Mouse (Mus musculus) hindbrain, embryonic 12.5 days (tissue): ENCODE data around the gene Taok3. TPM values are rescaled to one million over a fixed set of nuclear protein-coding genes. Genes with fewer than 3 reads are reported as not detected.

Source experiments
- ATAC-seq: fragments of 200-750 bp; cut with Nextera tagmentation; 2 replicates; pipeline ENCODE4 v1.8.0; 2017; ENCODE audit warnings: moderate TSS enrichment; ENCODE audit not compliant: low FRiP score
- H3K27ac ChIP-seq: fragments of 300-500 bp; sonication (generic); 2 replicates; pipeline ENCODE4 v1.5.1; 2016; ENCODE audit warnings: mild to moderate bottlenecking
- H3K27me3 ChIP-seq: fragments of 300-500 bp; sonication (generic); 2 replicates; pipeline ENCODE4 v1.6.1; 2016; ENCODE audit warnings: mild to moderate bottlenecking
- H3K36me3 ChIP-seq: fragments of 300-500 bp; sonication (generic); 2 replicates; pipeline ENCODE4 v1.6.1; 2016; ENCODE audit warnings: mild to moderate bottlenecking
- H3K4me1 ChIP-seq: fragments of 300-500 bp; sonication (generic); 2 replicates; pipeline ENCODE4 v1.6.1; 2016
- H3K4me2 ChIP-seq: fragments of 300-500 bp; sonication (generic); replicated peaks from 2 replicates; pipeline ENCODE4 v1.6.1; 2016; ENCODE audit warnings: mild to moderate bottlenecking
- H3K4me3 ChIP-seq: fragments of 300-500 bp; sonication (generic); 2 replicates; pipeline ENCODE4 v1.5.1; 2016; ENCODE audit warnings: mild to moderate bottlenecking
- H3K9ac ChIP-seq: fragments of 300-500 bp; sonication (generic); 2 replicates; pipeline ENCODE4 v1.6.1; 2016; ENCODE audit warnings: mild to moderate bottlenecking, moderate library complexity
- H3K9me3 ChIP-seq: fragments of 300-500 bp; sonication (generic); replicated peaks from 2 replicates; pipeline ENCODE4 v1.6.1; 2016; ENCODE audit warnings: mild to moderate bottlenecking
- WGBS: fragments of 180-500 bp; shearing (Covaris S2); methylation state at CpG from one replicate; pipeline ENCODE4 v1.1.7; 2016; 5-methylcytosine and 5-hydroxymethylcytosine counted together
- polyA plus RNA-seq: library from polyadenylated mRNA; unstranded; fragments of >200 nt; fragmentation: Nextera tagmentation; extraction: Ambion mirVana; gene quantifications from 2 replicates; pipeline ENCODE4 v1.2.1, GENCODE M21; 2016

The Taok3 gene
- polyA plus RNA-seq, 1 experiment from 2014 or later = 30.6 TPM

- Histone ChIP-seq H3K9ac (no peak overlapping the region), H3K27ac (no peak overlapping the region), H3K27me3 (no peaks in the 10 kb centered on the region), H3K4me2 (no peak overlapping the region), H3K4me3 (no peak overlapping the region), H3K4me1 (no peaks in the 10 kb centered on the region), H3K36me3 (peaks cover 18% of the 10 kb centered on the region), H3K9me3 (peaks cover 6% of the 10 kb centered on the region)
- no peak for ATAC-seq
- WGBS = 72% methylated on average over 16 of the region's 16 CpGs
Observed at GRCm38 (mm10) chr5:117207286-117207685, 87.4 kb downstream of the Taok3 start.

GRCm38 (mm10) chr5:117214016-117214415, 94.1 kb downstream of the Taok3 start:
- no peaks in the 10 kb centered on the region for H3K27me3 ChIP-seq
- no peak overlapping the region for H3K4me3 ChIP-seq
- H3K4me1 ChIP-seq = no peaks in the 10 kb centered on the region
- no peak overlapping the region for H3K4me2 ChIP-seq
- H3K9me3 ChIP-seq = 0 out of 2 replicates have a peak, but pooled peaks cover under 1% of the 10 kb centered on the region
- no peak for ATAC-seq
- H3K36me3 ChIP-seq = peaks cover 15% of the 10 kb centered on the region
- H3K27ac ChIP-seq = no peak overlapping the region
- H3K9ac ChIP-seq = no peak overlapping the region
- 71% methylated on average over 4 of the region's 4 CpGs for WGBS

- no peak for ATAC-seq
- Histone ChIP-seq H3K36me3 (peaks cover 20% of the 10 kb centered on the region), H3K9ac (no peak overlapping the region), H3K4me1 (no peaks in the 10 kb centered on the region), H3K4me3 (no peak overlapping the region), H3K27me3 (no peaks in the 10 kb centered on the region), H3K9me3 (no peaks in the 10 kb centered on the region), H3K27ac (no peak overlapping the region), H3K4me2 (no peak overlapping the region)
- 72% methylated on average over 12 of the region's 12 CpGs for WGBS
Observed at GRCm38 (mm10) chr5:117231059-117231458, 111.1 kb downstream of the Taok3 start.

- H3K9ac ChIP-seq = no peak overlapping the region
Observed at GRCm38 (mm10) chr5:117236540-117236939, 116.6 kb downstream of the Taok3 start.

GRCm38 (mm10) chr5:117239106-117239505, 119.2 kb downstream of the Taok3 start:
- no peak for ATAC-seq
- Histone ChIP-seq H3K4me3 (no peak overlapping the region), H3K9ac (no peak overlapping the region), H3K27ac (no peak overlapping the region), H3K4me1 (peaks cover 21% of the 10 kb centered on the region), H3K36me3 (peaks cover 6% of the 10 kb centered on the region), H3K27me3 (no peaks in the 10 kb centered on the region), H3K4me2 (no peak overlapping the region), H3K9me3 (no peaks in the 10 kb centered on the region)
- 82% methylated on average over 4 of the region's 4 CpGs for WGBS

More at GRCm38 (mm10) chr5:117236540-117236939, 116.6 kb downstream of the Taok3 start:
- H3K4me1 ChIP-seq = 0 out of 2 replicates have a peak, but pooled peaks cover 4% of the 10 kb centered on the region
- H3K36me3 ChIP-seq = peaks cover 6% of the 10 kb centered on the region
- no peak overlapping the region for H3K4me3 ChIP-seq
- ATAC-seq = no peak
- no peak overlapping the region for H3K27ac ChIP-seq
- WGBS = 76% methylated on average over 5 of the region's 5 CpGs
- no peaks in the 10 kb centered on the region for H3K27me3 ChIP-seq
- H3K4me2 ChIP-seq = no peak overlapping the region
- no peaks in the 10 kb centered on the region for H3K9me3 ChIP-seq

GRCm38 (mm10) chr5:117240321-117240731, 120.4 kb downstream of the Taok3 start:
- peak; percentile 46 for ATAC-seq
- WGBS = 4% methylated on average over 12 of the region's 12 CpGs
- Histone ChIP-seq H3K4me2 (peak overlapping the region; percentile 73), H3K9me3 (no peaks in the 10 kb centered on the region), H3K4me3 (peak overlapping the region; percentile 42), H3K9ac (peak overlapping the region; percentile 81), H3K27ac (peak overlapping the region; percentile 89), H3K36me3 (no peaks in the 10 kb centered on the region), H3K4me1 (peaks cover 24% of the 10 kb centered on the region), H3K27me3 (no peaks in the 10 kb centered on the region)

GRCm38 (mm10) chr5:117240761-117241322, 120.9 kb downstream of the Taok3 start:
- under 1% methylated on average over 32 of the region's 32 CpGs for WGBS
- Histone ChIP-seq H3K4me1 (peaks cover 24% of the 10 kb centered on the region), H3K9ac (peak overlapping the region; percentile 81), H3K27me3 (no peaks in the 10 kb centered on the region), H3K4me2 (peak overlapping the region; percentile 73), H3K36me3 (no peaks in the 10 kb centered on the region), H3K27ac (peak overlapping the region; percentile 89), H3K9me3 (no peaks in the 10 kb centered on the region), H3K4me3 (peak overlapping the region; percentile 42)
- ATAC-seq = peak; percentile 39

- peak overlapping the region; percentile 42 for H3K4me3 ChIP-seq
- no peaks in the 10 kb centered on the region for H3K9me3 ChIP-seq
- no peaks in the 10 kb centered on the region for H3K27me3 ChIP-seq
- no peak for ATAC-seq
- peaks cover 24% of the 10 kb centered on the region for H3K4me1 ChIP-seq
- H3K4me2 ChIP-seq = peak overlapping the region; percentile 73
- no peaks in the 10 kb centered on the region for H3K36me3 ChIP-seq
- peak overlapping the region; percentile 89 for H3K27ac ChIP-seq
- peak overlapping the region; percentile 81 for H3K9ac ChIP-seq
- WGBS = 57% methylated on average over 12 of the region's 16 CpGs
Observed at GRCm38 (mm10) chr5:117241935-117242531, 122.1 kb downstream of the Taok3 start.

GRCm38 (mm10) chr5:117242671-117243478, 122.9 kb downstream of the Taok3 start:
- WGBS = 18% methylated on average over 22 of the region's 22 CpGs
- no peaks in the 10 kb centered on the region for H3K27me3 ChIP-seq
- peaks cover 24% of the 10 kb centered on the region for H3K4me1 ChIP-seq
- H3K4me2 ChIP-seq = peak overlapping the region; percentile 73
- peak; percentile 59; the same call in 1 of the 2 replicates for ATAC-seq
- peak overlapping the region; percentile 68 for H3K9ac ChIP-seq
- H3K9me3 ChIP-seq = no peaks in the 10 kb centered on the region
- H3K4me3 ChIP-seq = peak overlapping the region; percentile 42
- no peaks in the 10 kb centered on the region for H3K36me3 ChIP-seq
- peak overlapping the region; percentile 89 for H3K27ac ChIP-seq

- Histone ChIP-seq H3K9ac (no peak overlapping the region), H3K27ac (no peak overlapping the region), H3K4me1 (peaks cover 20% of the 10 kb centered on the region), H3K36me3 (no peaks in the 10 kb centered on the region), H3K27me3 (no peaks in the 10 kb centered on the region), H3K4me3 (no peak overlapping the region), H3K9me3 (no peaks in the 10 kb centered on the region), H3K4me2 (no peak overlapping the region)
- WGBS = 84% methylated on average over 8 of the region's 8 CpGs
- ATAC-seq = no peak
Observed at GRCm38 (mm10) chr5:117245170-117245569, 125.2 kb downstream of the Taok3 start.

GRCm38 (mm10) chr5:117248351-117248750, 128.4 kb downstream of the Taok3 start:
- H3K27me3 ChIP-seq = no peaks in the 10 kb centered on the region
- no peaks in the 10 kb centered on the region for H3K9me3 ChIP-seq
- no peak for ATAC-seq
- peak overlapping the region; percentile 35; the same call in 1 of the 2 replicates for H3K9ac ChIP-seq
- H3K4me3 ChIP-seq = no peak overlapping the region
- no peak overlapping the region for H3K27ac ChIP-seq
- 33% methylated on average over 10 of the region's 10 CpGs for WGBS
- peaks cover 11% of the 10 kb centered on the region for H3K4me1 ChIP-seq
- H3K4me2 ChIP-seq = no peak overlapping the region
- H3K36me3 ChIP-seq = peaks cover 20% of the 10 kb centered on the region

- no peak overlapping the region for H3K4me2 ChIP-seq
- H3K9ac ChIP-seq = no peak overlapping the region
- H3K36me3 ChIP-seq = peaks cover 36% of the 10 kb centered on the region
- no peaks in the 10 kb centered on the region for H3K9me3 ChIP-seq
- no peaks in the 10 kb centered on the region for H3K27me3 ChIP-seq
- WGBS = 63% methylated on average over 19 of the region's 24 CpGs
- H3K4me1 ChIP-seq = peaks cover 3% of the 10 kb centered on the region; the same call in 1 of the 2 replicates
- H3K4me3 ChIP-seq = no peak overlapping the region
- no peak for ATAC-seq
- H3K27ac ChIP-seq = no peak overlapping the region
Observed at GRCm38 (mm10) chr5:117250796-117251195, 130.9 kb downstream of the Taok3 start.
